Mouse (Mus musculus) layer of hippocampus, adult 18-20 months (tissue): Measurements from ENCODE around the gene Ush2a. TPM values are rescaled to one million over a fixed set of nuclear protein-coding genes. Genes with fewer than 3 reads are reported as not detected.

Source experiments
- DNase-seq, 2 experiments: peaks; one replicate each; pipeline ENCODE4 v3.0.0; 2022; ENCODE audit warnings: low spot score in 2 of 2
- total RNA-seq, 2 experiments: library from RNA; stranded (reverse); gene quantifications; 2 replicates each; pipeline ENCODE4 v1.2.3; 2021

Gene Ush2a
- total RNA-seq, 2 experiments from 2014 or later, result 0.10 to 0.32 TPM

GRCm38 (mm10) chr1:188385733-188386261 lies 124.0 kb downstream of the Ush2a start:
- no peak for DNase-seq

GRCm38 (mm10) chr1:188387321-188387720 lies 125.5 kb downstream of the Ush2a start:
- no peak for DNase-seq

- DNase-seq, result no peak
These were observed 126.1 kb downstream of the Ush2a start for GRCm38 (mm10) chr1:188387820-188388471.

- DNase-seq, result no peak
These were observed 128.3 kb downstream of the Ush2a start for GRCm38 (mm10) chr1:188390080-188390479.

GRCm38 (mm10) chr1:188407176-188407575 lies 145.4 kb downstream of the Ush2a start:
- no peak for DNase-seq

GRCm38 (mm10) chr1:188407613-188408386 lies 146.0 kb downstream of the Ush2a start:
- DNase-seq, result no peak

- no peak for DNase-seq
These were observed 148.7 kb downstream of the Ush2a start for GRCm38 (mm10) chr1:188410547-188410946.

GRCm38 (mm10) chr1:188420543-188420942 lies 158.7 kb downstream of the Ush2a start:
- DNase-seq, result no peak

- DNase-seq, result no peak
These were observed 166.3 kb downstream of the Ush2a start for GRCm38 (mm10) chr1:188428172-188428571.

GRCm38 (mm10) chr1:188430689-188431088 lies 168.9 kb downstream of the Ush2a start:
- DNase-seq, result no peak

GRCm38 (mm10) chr1:188447964-188448363 lies 186.1 kb downstream of the Ush2a start:
- DNase-seq, result no peak

- no peak for DNase-seq
These were observed 194.8 kb downstream of the Ush2a start for GRCm38 (mm10) chr1:188456466-188457175.

- DNase-seq, result peak in 1 of 2 experiments; percentile 41
These were observed 195.6 kb downstream of the Ush2a start for GRCm38 (mm10) chr1:188457221-188458008.

GRCm38 (mm10) chr1:188461203-188461602 lies 199.4 kb downstream of the Ush2a start:
- DNase-seq, result no peak

GRCm38 (mm10) chr1:188464653-188465052 lies 202.8 kb downstream of the Ush2a start:
- no peak for DNase-seq

GRCm38 (mm10) chr1:188468371-188468783 lies 206.6 kb downstream of the Ush2a start:
- DNase-seq, result no peak

- no peak for DNase-seq
These were observed 243.1 kb downstream of the Ush2a start for GRCm38 (mm10) chr1:188504958-188505357.

- DNase-seq, result no peak
These were observed 257.0 kb downstream of the Ush2a start for GRCm38 (mm10) chr1:188518792-188519191.

GRCm38 (mm10) chr1:188527451-188527850 lies 265.6 kb downstream of the Ush2a start:
- DNase-seq, result no peak

GRCm38 (mm10) chr1:188529606-188530131 lies 267.8 kb downstream of the Ush2a start:
- no peak for DNase-seq

- DNase-seq, result no peak
These were observed 275.2 kb downstream of the Ush2a start for GRCm38 (mm10) chr1:188537021-188537420.
